Mouse (Mus musculus): ENCODE measurements at regions not wholly inside any gene's neighbourhood (a gene's known extent, or its start where the extent isn't known, plus 50 kb on each side); places are given as distances from the start of the nearest gene placed in this dataset.
"Not testable (repeated sequence)": the region's sequence is repeated elsewhere in the genome, so short reads cannot be mapped to it uniquely, and the experiment has no call there.

DNA sequence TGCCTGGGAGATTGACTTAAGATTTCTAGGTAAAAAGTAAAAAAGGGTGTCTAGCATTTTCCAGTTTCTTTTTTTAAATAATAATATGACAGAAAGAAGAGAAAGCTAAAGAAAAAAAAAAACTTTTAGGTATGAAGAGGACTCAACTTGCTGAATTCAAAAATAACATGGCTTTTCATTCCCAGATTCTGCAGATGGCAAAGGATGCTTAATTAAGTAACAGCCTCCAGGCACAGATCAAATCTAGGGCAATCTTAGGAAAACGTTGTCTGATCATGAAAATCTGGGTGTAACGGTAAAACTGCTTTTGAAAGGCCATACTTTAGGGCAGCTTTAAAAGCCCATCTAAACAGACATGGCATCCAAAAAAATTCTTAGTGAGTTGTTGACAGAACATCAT lies 577.4 kb downstream of the Epha7 start:
- WGBS (ENCODE audit: insufficient replicate concordance): 65% methylated on average over 2 of the region's 2 CpGs
- Histone ChIP-seq H3K4me2 (ENCODE audit: low read depth) (no peak overlapping the region), H3K9me3 (ENCODE audit: control insufficient read depth, low read length) (no peaks in the 10 kb centered on the region), H3K4me1 (replicated peaks; ENCODE audit: control insufficient read depth in 2 of 2, insufficient read depth in 2 of 2, low read length in 1 of 2) (no peaks in the 10 kb centered on the region), H3K9ac (replicated peaks) (no peak overlapping the region), H3K4me3 (ENCODE audit: insufficient read depth in 1 of 2, low read depth in 2 of 2, low read length in 2 of 2) (no peak overlapping the region), H3K27ac (no peak overlapping the region), H3K27me3 (ENCODE audit: control insufficient read depth, insufficient read depth, low read length) (no peaks in the 10 kb centered on the region), H3K36me3 (replicated peaks; ENCODE audit: control insufficient read depth, insufficient read depth, low read depth) (no peaks in the 10 kb centered on the region)
- ATAC-seq (ENCODE audit: insufficient read depth) (no peak), DNase-seq (ENCODE audit: low read depth in 3 of 3, low spot score in 3 of 3) (no peak)
- TF ChIP-seq CTCF (IDR thresholded peaks at IDR 0.05; ENCODE audit: low read depth) (no peak), EP300 (IDR thresholded peaks at IDR 0.05; ENCODE audit: low read depth) (no peak)

DNA sequence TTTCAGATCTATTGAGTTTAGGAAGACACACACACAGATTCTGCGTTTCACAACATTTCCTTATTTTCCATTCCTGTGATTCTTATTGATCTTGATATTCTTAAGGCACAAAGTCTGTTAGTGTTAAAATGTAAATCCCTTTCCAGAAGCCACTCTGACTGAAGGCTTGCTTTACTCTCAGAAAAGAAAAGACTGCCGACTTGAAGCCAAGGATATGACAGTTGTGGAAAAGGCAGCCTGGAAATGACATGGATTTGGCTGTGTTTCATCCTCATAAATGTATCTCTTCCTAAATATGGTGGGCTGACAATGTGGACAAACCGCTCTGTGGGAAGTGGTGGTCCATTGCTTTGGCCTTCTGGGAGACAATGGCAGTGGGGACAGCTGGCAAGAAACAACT lies 589.2 kb downstream of the Epha7 start:
- WGBS (ENCODE audit: insufficient replicate concordance): 59% methylated on average over 3 of the region's 3 CpGs
- TF ChIP-seq EP300 (IDR thresholded peaks at IDR 0.05; ENCODE audit: low read depth) (no peak), CTCF (IDR thresholded peaks at IDR 0.05; ENCODE audit: low read depth) (no peak)
- DNase-seq (ENCODE audit: low read depth in 3 of 3, low spot score in 3 of 3) (no peak), ATAC-seq (ENCODE audit: insufficient read depth) (no peak)
- H3K4me3 ChIP-seq (ENCODE audit: insufficient read depth in 1 of 2, low read depth in 2 of 2, low read length in 2 of 2): no peak overlapping the region
- H3K4me1 ChIP-seq (replicated peaks; ENCODE audit: control insufficient read depth in 2 of 2, insufficient read depth in 2 of 2, low read length in 1 of 2): no peaks in the 10 kb centered on the region
- no peaks in the 10 kb centered on the region for H3K27me3 ChIP-seq (ENCODE audit: control insufficient read depth, insufficient read depth, low read length)
- H3K9me3 ChIP-seq (ENCODE audit: control insufficient read depth, low read length): no peaks in the 10 kb centered on the region
- no peak overlapping the region for H3K4me2 ChIP-seq (ENCODE audit: low read depth)
- H3K9ac ChIP-seq (replicated peaks): no peak overlapping the region
- H3K36me3 ChIP-seq (replicated peaks; ENCODE audit: control insufficient read depth, insufficient read depth, low read depth): no peaks in the 10 kb centered on the region
- no peak overlapping the region for H3K27ac ChIP-seq

DNA sequence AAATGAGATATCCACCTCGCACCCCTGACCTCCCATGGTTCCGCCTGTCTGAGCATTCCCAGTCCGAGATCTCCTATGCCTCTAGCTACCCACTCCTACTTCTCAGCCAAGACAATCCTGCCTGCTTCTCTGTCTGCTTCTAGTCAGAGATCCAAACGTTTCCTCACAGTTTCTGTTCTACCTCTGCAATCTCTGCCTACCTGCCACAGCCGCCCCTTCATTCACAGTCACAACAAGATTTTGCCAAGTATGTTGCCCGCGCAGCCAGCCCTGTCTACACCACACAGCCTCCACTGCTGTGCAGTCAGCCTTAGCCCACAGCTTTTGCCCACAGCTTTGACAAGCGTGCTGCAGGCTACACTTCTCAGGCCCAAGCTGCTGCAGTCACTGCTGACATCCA lies 601.7 kb downstream of the Epha7 start:
- DNase-seq (ENCODE audit: low read depth in 3 of 3, low spot score in 3 of 3) (no peak), ATAC-seq (ENCODE audit: insufficient read depth) (no peak)
- WGBS (ENCODE audit: insufficient replicate concordance): 71% methylated on average over 8 of the region's 8 CpGs

DNA sequence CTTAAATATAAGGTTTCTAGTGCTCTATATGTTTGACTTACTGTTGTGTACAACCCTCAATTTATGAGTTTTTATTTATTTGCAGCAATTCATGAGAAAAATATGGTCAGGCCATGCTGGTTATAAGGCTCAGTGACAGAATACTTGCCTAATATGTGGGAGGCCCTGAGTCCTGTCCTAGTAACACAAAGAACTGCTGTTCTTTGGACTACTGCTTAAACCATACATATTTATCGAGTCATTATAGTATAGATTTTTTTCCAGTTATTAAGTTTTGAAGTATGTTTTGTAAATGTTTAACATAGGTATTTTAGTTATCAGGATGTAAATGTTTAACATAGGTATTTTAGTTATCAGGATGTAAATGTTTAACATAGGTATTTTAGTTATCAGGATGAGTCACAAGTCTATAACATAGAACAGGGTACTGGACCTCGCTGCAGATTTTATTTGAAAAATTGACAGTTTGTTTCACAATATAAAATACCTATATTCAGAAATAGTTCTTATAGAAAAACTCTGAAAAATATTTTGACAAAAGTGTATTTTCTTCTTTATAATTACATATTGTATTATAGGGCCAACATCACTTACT lies 607.4 kb downstream of the Epha7 start:
- Histone ChIP-seq H3K9ac (replicated peaks) (no peak overlapping the region), H3K27ac (no peak overlapping the region), H3K36me3 (replicated peaks; ENCODE audit: control insufficient read depth, insufficient read depth, low read depth) (no peaks in the 10 kb centered on the region), H3K4me3 (ENCODE audit: insufficient read depth in 1 of 2, low read depth in 2 of 2, low read length in 2 of 2) (no peak overlapping the region), H3K4me1 (replicated peaks; ENCODE audit: control insufficient read depth in 2 of 2, insufficient read depth in 2 of 2, low read length in 1 of 2) (no peaks in the 10 kb centered on the region), H3K4me2 (ENCODE audit: low read depth) (no peak overlapping the region), H3K27me3 (ENCODE audit: control insufficient read depth, insufficient read depth, low read length) (no peaks in the 10 kb centered on the region), H3K9me3 (ENCODE audit: control insufficient read depth, low read length) (no peaks in the 10 kb centered on the region)
- no peak for DNase-seq (ENCODE audit: low read depth in 3 of 3, low spot score in 3 of 3)
- 63% methylated on average over 2 of the region's 2 CpGs for WGBS (ENCODE audit: insufficient replicate concordance)
- TF ChIP-seq CTCF (IDR thresholded peaks at IDR 0.05; ENCODE audit: low read depth): no peak
- TF ChIP-seq EP300 (IDR thresholded peaks at IDR 0.05; ENCODE audit: low read depth): no peak
- ATAC-seq (ENCODE audit: insufficient read depth): no peak

More for the DNA sequence above, 601.7 kb downstream of the Epha7 start:
- no peak overlapping the region for H3K4me2 ChIP-seq (ENCODE audit: low read depth)
- no peak overlapping the region for H3K27ac ChIP-seq
- no peaks in the 10 kb centered on the region for H3K36me3 ChIP-seq (replicated peaks; ENCODE audit: control insufficient read depth, insufficient read depth, low read depth)
- no peak overlapping the region for H3K4me3 ChIP-seq (ENCODE audit: insufficient read depth in 1 of 2, low read depth in 2 of 2, low read length in 2 of 2)
- TF ChIP-seq EP300 (IDR thresholded peaks at IDR 0.05; ENCODE audit: low read depth): no peak
- no peak for TF ChIP-seq CTCF (IDR thresholded peaks at IDR 0.05; ENCODE audit: low read depth)
- H3K9ac ChIP-seq (replicated peaks): no peak overlapping the region
- no peaks in the 10 kb centered on the region for H3K27me3 ChIP-seq (ENCODE audit: control insufficient read depth, insufficient read depth, low read length)
- H3K9me3 ChIP-seq (ENCODE audit: control insufficient read depth, low read length): no peaks in the 10 kb centered on the region
- H3K4me1 ChIP-seq (replicated peaks; ENCODE audit: control insufficient read depth in 2 of 2, insufficient read depth in 2 of 2, low read length in 1 of 2): no peaks in the 10 kb centered on the region

DNA sequence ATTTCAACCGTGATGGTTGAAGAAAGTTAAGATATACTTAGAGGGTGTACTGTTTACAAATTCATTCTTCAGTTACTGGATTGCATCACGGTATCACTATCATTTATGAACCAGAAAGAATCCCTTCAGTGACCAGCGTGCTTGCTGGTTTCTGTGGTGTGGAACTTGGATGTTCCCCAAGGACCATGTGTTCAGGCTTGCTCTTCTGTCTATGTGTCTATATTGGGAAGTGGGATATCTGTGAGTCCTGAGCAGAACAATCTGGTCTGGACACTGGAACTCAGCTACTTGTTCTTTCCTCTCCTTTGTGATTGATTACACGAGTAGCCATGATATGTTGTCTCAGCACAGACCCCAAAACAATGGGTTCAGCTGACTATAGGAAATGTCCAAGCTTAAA lies 618.6 kb downstream of the Epha7 start:
- not testable (repeated sequence) for DNase-seq (ENCODE audit: low read depth in 3 of 3, low spot score in 3 of 3); H3K9me3 ChIP-seq (ENCODE audit: control insufficient read depth, low read length); H3K4me3 ChIP-seq (ENCODE audit: insufficient read depth in 1 of 2, low read depth in 2 of 2, low read length in 2 of 2); H3K4me2 ChIP-seq (ENCODE audit: low read depth); H3K36me3 ChIP-seq (replicated peaks; ENCODE audit: control insufficient read depth, insufficient read depth, low read depth); ATAC-seq (ENCODE audit: insufficient read depth); H3K9ac ChIP-seq (replicated peaks); H3K27ac ChIP-seq; H3K4me1 ChIP-seq (replicated peaks; ENCODE audit: control insufficient read depth in 2 of 2, insufficient read depth in 2 of 2, low read length in 1 of 2); H3K27me3 ChIP-seq (ENCODE audit: control insufficient read depth, insufficient read depth, low read length)
- WGBS (ENCODE audit: insufficient replicate concordance): 55% methylated on average over 4 of the region's 4 CpGs

Data from liver, embryonic 14.5 days (tissue).